Mouse (Mus musculus): Measurements from ENCODE around the gene Tnfrsf22. TPM values are rescaled to one million over a fixed set of nuclear protein-coding genes. Genes with fewer than 3 reads are reported as not detected.
"Not testable (repeated sequence)": the region's sequence is repeated elsewhere in the genome, so short reads cannot be mapped to it uniquely, and the experiment has no call there.

The Tnfrsf22 gene
- 2.8 and 3.1 TPM in 2 replicates for polyA plus RNA-seq (2016; fragmentation: Nextera tagmentation; extraction: Ambion mirVana)

- no peaks in the 10 kb centered on the region for H3K4me1 ChIP-seq (replicated peaks)
- peak within 1 kb of the TSS; percentile 88 for H3K4me2 ChIP-seq
- no peaks in the 10 kb centered on the region for H3K36me3 ChIP-seq
- ATAC-seq (ENCODE audit: insufficient number of reproducible peaks, low FRiP score) = peak; percentile 87
- H3K9ac ChIP-seq = peak within 1 kb of the TSS; percentile 60
- WGBS = 3% methylated on average over 39 of the region's 39 CpGs
- H3K27me3 ChIP-seq (replicated peaks) = no peaks in the 10 kb centered on the region
- no peak within 1 kb of the TSS for H3K27ac ChIP-seq (ENCODE audit: poor library complexity, severe bottlenecking)
- H3K4me3 ChIP-seq = peak within 1 kb of the TSS; percentile 58
- peaks cover 5% of the 10 kb centered on the region for H3K9me3 ChIP-seq (replicated peaks)
These were observed at the start of gene Tnfrsf22 for GRCm38 (mm10) chr7:143649034-143649768. Tnfrsf22 (minus strand) TSS chr7:143649661.

- no peak for ATAC-seq (ENCODE audit: insufficient number of reproducible peaks, low FRiP score)
- no peak overlapping the region for H3K27ac ChIP-seq (ENCODE audit: poor library complexity, severe bottlenecking)
- 55% methylated on average over 2 of the region's 2 CpGs for WGBS
These were observed 46.7 kb upstream of the Tnfrsf22 start for GRCm38 (mm10) chr7:143696140-143696539.

GRCm38 (mm10) chr7:143694550-143694949, 45.1 kb upstream of the Tnfrsf22 start:
- H3K9ac ChIP-seq = no peak overlapping the region
- 84% methylated on average over 7 of the region's 7 CpGs for WGBS
- no peak overlapping the region for H3K4me3 ChIP-seq
- peaks cover 99% of the 10 kb centered on the region for H3K36me3 ChIP-seq
- H3K27ac ChIP-seq (ENCODE audit: poor library complexity, severe bottlenecking) = no peak overlapping the region
- no peaks in the 10 kb centered on the region for H3K9me3 ChIP-seq (replicated peaks)
- no peaks in the 10 kb centered on the region for H3K27me3 ChIP-seq (replicated peaks)
- ATAC-seq (ENCODE audit: insufficient number of reproducible peaks, low FRiP score) = no peak
- peaks cover 12% of the 10 kb centered on the region for H3K4me1 ChIP-seq (replicated peaks)
- no peak overlapping the region for H3K4me2 ChIP-seq

More at GRCm38 (mm10) chr7:143696140-143696539, 46.7 kb upstream of the Tnfrsf22 start:
- peaks cover 88% of the 10 kb centered on the region for H3K36me3 ChIP-seq
- peaks cover 6% of the 10 kb centered on the region for H3K4me1 ChIP-seq (replicated peaks)
- H3K9me3 ChIP-seq (replicated peaks) = no peaks in the 10 kb centered on the region
- H3K4me2 ChIP-seq = no peak overlapping the region
- H3K9ac ChIP-seq = no peak overlapping the region
- no peaks in the 10 kb centered on the region for H3K27me3 ChIP-seq (replicated peaks)
- H3K4me3 ChIP-seq = no peak overlapping the region

GRCm38 (mm10) chr7:143692746-143693510, 43.5 kb upstream of the Tnfrsf22 start:
- H3K9ac ChIP-seq = no peak overlapping the region
- peaks cover 12% of the 10 kb centered on the region for H3K4me1 ChIP-seq (replicated peaks)
- WGBS = 87% methylated on average over 12 of the region's 12 CpGs
- peaks cover 99% of the 10 kb centered on the region for H3K36me3 ChIP-seq
- H3K27ac ChIP-seq (ENCODE audit: poor library complexity, severe bottlenecking) = no peak overlapping the region
- no peaks in the 10 kb centered on the region for H3K9me3 ChIP-seq (replicated peaks)
- H3K27me3 ChIP-seq (replicated peaks) = no peaks in the 10 kb centered on the region
- H3K4me2 ChIP-seq = no peak overlapping the region
- ATAC-seq (ENCODE audit: insufficient number of reproducible peaks, low FRiP score) = no peak
- no peak overlapping the region for H3K4me3 ChIP-seq

GRCm38 (mm10) chr7:143691909-143692308, 42.4 kb upstream of the Tnfrsf22 start:
- WGBS = 91% methylated on average over 4 of the region's 4 CpGs
- H3K4me2 ChIP-seq = no peak overlapping the region
- no peaks in the 10 kb centered on the region for H3K27me3 ChIP-seq (replicated peaks)
- no peak overlapping the region for H3K4me3 ChIP-seq
- no peak overlapping the region for H3K27ac ChIP-seq (ENCODE audit: poor library complexity, severe bottlenecking)
- ATAC-seq (ENCODE audit: insufficient number of reproducible peaks, low FRiP score) = no peak
- no peaks in the 10 kb centered on the region for H3K9me3 ChIP-seq (replicated peaks)
- peaks cover 97% of the 10 kb centered on the region for H3K36me3 ChIP-seq
- H3K9ac ChIP-seq = no peak overlapping the region
- H3K4me1 ChIP-seq (replicated peaks) = peaks cover 12% of the 10 kb centered on the region

- Histone ChIP-seq H3K27ac (ENCODE audit: poor library complexity, severe bottlenecking) (0 out of 2 replicates have a peak overlapping the region, but pooled peaks have one; percentile 8), H3K4me2 (no peak overlapping the region), H3K36me3 (peaks cover 90% of the 10 kb centered on the region), H3K9ac (no peak overlapping the region), H3K9me3 (replicated peaks) (no peaks in the 10 kb centered on the region), H3K4me3 (no peak overlapping the region), H3K4me1 (replicated peaks) (peaks cover 12% of the 10 kb centered on the region), H3K27me3 (replicated peaks) (no peaks in the 10 kb centered on the region)
- no peak for ATAC-seq (ENCODE audit: insufficient number of reproducible peaks, low FRiP score)
- 81% methylated on average over 5 of the region's 5 CpGs for WGBS
These were observed 41.7 kb upstream of the Tnfrsf22 start for GRCm38 (mm10) chr7:143691181-143691580.

- H3K4me3 ChIP-seq = no peak overlapping the region
- ATAC-seq (ENCODE audit: insufficient number of reproducible peaks, low FRiP score) = no peak
- H3K27ac ChIP-seq (ENCODE audit: poor library complexity, severe bottlenecking) = no peak overlapping the region
- H3K4me1 ChIP-seq (replicated peaks) = peaks cover 12% of the 10 kb centered on the region
- no peaks in the 10 kb centered on the region for H3K27me3 ChIP-seq (replicated peaks)
- no peak overlapping the region for H3K9ac ChIP-seq
- H3K9me3 ChIP-seq (replicated peaks) = no peaks in the 10 kb centered on the region
- 47% methylated on average over 4 of the region's 4 CpGs for WGBS
- H3K4me2 ChIP-seq = no peak overlapping the region
- H3K36me3 ChIP-seq = peaks cover 78% of the 10 kb centered on the region
These were observed 40.5 kb upstream of the Tnfrsf22 start for GRCm38 (mm10) chr7:143689946-143690345.

GRCm38 (mm10) chr7:143689481-143689880, 40.0 kb upstream of the Tnfrsf22 start:
- H3K9ac ChIP-seq = no peak overlapping the region
- H3K4me3 ChIP-seq = no peak overlapping the region
- no peaks in the 10 kb centered on the region for H3K27me3 ChIP-seq (replicated peaks)
- no peak overlapping the region for H3K27ac ChIP-seq (ENCODE audit: poor library complexity, severe bottlenecking)
- peaks cover 73% of the 10 kb centered on the region for H3K36me3 ChIP-seq
- WGBS = 72% methylated on average over 7 of the region's 7 CpGs
- H3K4me2 ChIP-seq = no peak overlapping the region
- H3K9me3 ChIP-seq (replicated peaks) = no peaks in the 10 kb centered on the region
- peaks cover 12% of the 10 kb centered on the region for H3K4me1 ChIP-seq (replicated peaks)
- no peak for ATAC-seq (ENCODE audit: insufficient number of reproducible peaks, low FRiP score)

GRCm38 (mm10) chr7:143686676-143687075, 37.2 kb upstream of the Tnfrsf22 start:
- not testable (repeated sequence) for H3K9ac ChIP-seq; ATAC-seq (ENCODE audit: insufficient number of reproducible peaks, low FRiP score); H3K27ac ChIP-seq (ENCODE audit: poor library complexity, severe bottlenecking); H3K4me3 ChIP-seq; H3K4me2 ChIP-seq; H3K27me3 ChIP-seq (replicated peaks); H3K9me3 ChIP-seq (replicated peaks)
- H3K4me1 ChIP-seq (replicated peaks) = peaks cover 12% of the 10 kb centered on the region
- H3K36me3 ChIP-seq = peaks cover 45% of the 10 kb centered on the region
- WGBS = 78% methylated on average over 3 of the region's 3 CpGs

- not testable (repeated sequence) for H3K9me3 ChIP-seq (replicated peaks); H3K4me3 ChIP-seq; H3K27ac ChIP-seq (ENCODE audit: poor library complexity, severe bottlenecking); ATAC-seq (ENCODE audit: insufficient number of reproducible peaks, low FRiP score); H3K27me3 ChIP-seq (replicated peaks); H3K4me2 ChIP-seq; H3K9ac ChIP-seq; H3K4me1 ChIP-seq (replicated peaks)
- peaks cover 40% of the 10 kb centered on the region for H3K36me3 ChIP-seq
- 42% methylated on average over 4 of the region's 4 CpGs for WGBS
These were observed 36.7 kb upstream of the Tnfrsf22 start for GRCm38 (mm10) chr7:143686191-143686590.

- H3K4me2 ChIP-seq = peak within 1 kb of the TSS; percentile 94
- H3K27ac ChIP-seq (ENCODE audit: poor library complexity, severe bottlenecking) = 0 out of 2 replicates have a peak within 1 kb of the TSS, but pooled peaks have one; percentile 18
- ATAC-seq (ENCODE audit: insufficient number of reproducible peaks, low FRiP score) = peak; percentile 88
- WGBS = 2% methylated on average over 35 of the region's 35 CpGs
- H3K4me1 ChIP-seq (replicated peaks) = peaks cover under 1% of the 10 kb centered on the region; the same call in 1 of the 2 replicates
- no peaks in the 10 kb centered on the region for H3K27me3 ChIP-seq (replicated peaks)
- no peaks in the 10 kb centered on the region for H3K9me3 ChIP-seq (replicated peaks)
- peak within 1 kb of the TSS; percentile 66 for H3K9ac ChIP-seq
- H3K4me3 ChIP-seq = peak within 1 kb of the TSS; percentile 51
- H3K36me3 ChIP-seq = peaks cover 33% of the 10 kb centered on the region
These were observed 36.1 kb upstream of the Tnfrsf22 start, which contains the start of gene Tnfrsf23 for GRCm38 (mm10) chr7:143685359-143686067. Tnfrsf23 (minus strand) TSS chr7:143685872.

Data from heart, embryonic 12.5 days (tissue).